In the genomic region with DNA sequence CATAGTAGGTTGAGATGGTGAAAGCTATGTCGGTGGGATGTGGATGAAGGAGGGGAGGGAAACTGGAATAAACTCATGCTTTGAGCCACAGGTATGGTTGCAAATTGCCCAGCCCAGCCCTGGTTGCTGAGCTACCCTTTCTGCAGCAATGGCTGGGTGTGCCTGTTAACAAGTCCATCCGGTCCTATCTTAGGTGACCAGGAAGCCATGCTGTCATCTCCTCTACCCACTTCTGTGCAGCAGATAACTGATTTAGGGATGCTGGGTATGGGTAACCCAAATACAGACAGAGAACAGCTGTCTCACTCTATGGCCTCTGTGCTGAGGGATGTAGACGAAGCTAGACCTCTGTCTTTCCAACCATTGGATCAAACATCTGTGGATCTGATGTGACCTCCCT, we compare ENCODE assay signal across 23 mouse cellular contexts. TPM values are rescaled to one million over a fixed set of nuclear protein-coding genes. Genes with fewer than 3 reads are reported as not detected.
DNase-seq lines count a peak whose midpoint lies in the region; ATAC-seq and TF ChIP-seq lines count a peak whose summit lies in the region.
"Had no signal": no experiment of that assay in that cellular context is flagged by ENCODE, and none has a peak within 500 bp of the region (broad histone marks: within the 10 kb centered on the region; RNA-seq: fewer than 3 reads in every experiment).

No protein-coding gene starts in this region.

- no peaks in the 10 kb centered on the region; the same call in 1 of the 2 replicates for H3K9me3 ChIP-seq in kidney, embryonic 15.5 days (replicated peaks)
- H3K9me3 ChIP-seq in liver, embryonic 16.5 days (replicated peaks; ENCODE audit: control insufficient read depth, low read length) = no peaks in the 10 kb centered on the region
- H3K9me3 ChIP-seq: embryonic facial prominence, embryonic 15.5 days; limb, embryonic 15.5 days; midbrain, embryonic 15.5 days had no signal

- DNase-seq in kidney, adult 2 months = no peak
- DNase-seq in c-Kit-positive CD71-positive TER-119-positive erythroid progenitor cells, embryonic 14.5 days (ENCODE audit: low spot score) = peak; percentile 48
- DNase-seq in liver = peak; percentile 81
- no peak for DNase-seq in gastrocnemius, postnatal 10 days
- DNase-seq in urinary bladder, postnatal 14 days (ENCODE audit: low spot score) = no peak
- DNase-seq: adrenal gland, adult 8-10 months; B cell, adult 2 months; cerebellum, adult 8-10 months; kidney, adult 9 months; kidney, postnatal 25 days; left cerebral cortex, postnatal 4 days; lung, postnatal 4 days; right cerebral cortex, postnatal 25 days had no signal

- H3K36me3 ChIP-seq in kidney, embryonic 15.5 days = no peaks in the 10 kb centered on the region
- H3K36me3 ChIP-seq in kidney, adult 2 months (ENCODE audit: control insufficient read depth, insufficient read depth, low read length) = no peaks in the 10 kb centered on the region
- no peaks in the 10 kb centered on the region for H3K36me3 ChIP-seq in liver, embryonic 16.5 days (ENCODE audit: control insufficient read depth, insufficient read depth)
- H3K36me3 ChIP-seq: embryonic facial prominence, embryonic 15.5 days; hindbrain, embryonic 12.5 days; limb, embryonic 15.5 days; midbrain, embryonic 15.5 days; neural tube, embryonic 12.5 days had no signal

- H3K4me3 ChIP-seq in kidney, embryonic 15.5 days (replicated peaks) = no peak overlapping the region
- H3K4me3 ChIP-seq in kidney, adult 2 months (ENCODE audit: insufficient read depth, low read depth, low read length) = no peak overlapping the region
- no peak overlapping the region for H3K4me3 ChIP-seq in liver, embryonic 16.5 days (ENCODE audit: low read depth, low read length)
- H3K4me3 ChIP-seq: embryonic facial prominence, embryonic 15.5 days; heart, embryonic 13.5 days; hindbrain, embryonic 12.5 days; limb, embryonic 15.5 days; midbrain, embryonic 15.5 days; neural tube, embryonic 12.5 days had no signal

- WGBS in kidney, embryonic 15.5 days = 92% methylated on average over 3 of the region's 3 CpGs
- WGBS in kidney, adult 2 months = 93% methylated on average over 3 of the region's 3 CpGs
- WGBS in liver, embryonic 16.5 days (ENCODE audit: insufficient replicate concordance) = 53% methylated on average over 3 of the region's 3 CpGs

- H3K4me1 ChIP-seq in kidney, embryonic 15.5 days = no peaks in the 10 kb centered on the region
- no peaks in the 10 kb centered on the region for H3K4me1 ChIP-seq in kidney, adult 2 months (ENCODE audit: control insufficient read depth, insufficient read depth, low read length)
- H3K4me1 ChIP-seq in liver, embryonic 16.5 days (ENCODE audit: control insufficient read depth, low read depth, low read length) = peaks cover 38% of the 10 kb centered on the region
- H3K4me1 ChIP-seq: embryonic facial prominence, embryonic 15.5 days; heart, embryonic 13.5 days; limb, embryonic 15.5 days; neural tube, embryonic 12.5 days had no signal

- peak; percentile 71; the same call in 1 of the 2 replicates for ATAC-seq in kidney, embryonic 15.5 days (replicated peaks; ENCODE audit: low FRiP score)
- ATAC-seq in liver, embryonic 16.5 days (ENCODE audit: low read depth) = peak; percentile 97
- ATAC-seq in inflammation-experienced regulatory T-cells, adult 6 months = no peak
- ATAC-seq: activated CD4-positive, CD25-positive, alpha-beta regulatory T cell, adult 4 months; midbrain, embryonic 15.5 days had no signal

- no peak for TF ChIP-seq POLR2A in kidney, adult 2 months (IDR thresholded peaks at IDR 0.05; ENCODE audit: low read depth, low read length)

- no peak for TF ChIP-seq CTCF in kidney, adult 2 months (conservative IDR thresholded peaks at IDR 0.05; ENCODE audit: insufficient read depth, insufficient read length, low read depth, low read length)

- H3K9ac ChIP-seq in kidney, embryonic 15.5 days = no peak overlapping the region
- peak overlapping the region; percentile 28 for H3K9ac ChIP-seq in liver, embryonic 16.5 days (ENCODE audit: low read depth, low read length)
- H3K9ac ChIP-seq: embryonic facial prominence, embryonic 15.5 days; heart, embryonic 13.5 days; hindbrain, embryonic 12.5 days; limb, embryonic 15.5 days; midbrain, embryonic 15.5 days; neural tube, embryonic 12.5 days had no signal

- no peaks in the 10 kb centered on the region for H3K27me3 ChIP-seq in kidney, embryonic 15.5 days
- no peaks in the 10 kb centered on the region for H3K27me3 ChIP-seq in kidney, adult 2 months (replicated peaks; ENCODE audit: control insufficient read depth, insufficient read depth, low read length)
- H3K27me3 ChIP-seq in liver, embryonic 16.5 days (ENCODE audit: control insufficient read depth, insufficient read depth, low read depth, low read length) = no peaks in the 10 kb centered on the region
- H3K27me3 ChIP-seq: embryonic facial prominence, embryonic 15.5 days; heart, embryonic 13.5 days; hindbrain, embryonic 12.5 days; limb, embryonic 15.5 days; midbrain, embryonic 15.5 days had no signal

- H3K27ac ChIP-seq in kidney, embryonic 15.5 days = no peak overlapping the region
- H3K27ac ChIP-seq in kidney, adult 2 months (ENCODE audit: insufficient read depth, low read depth, low read length) = no peak overlapping the region
- peak overlapping the region; percentile 90 for H3K27ac ChIP-seq in liver, embryonic 16.5 days (ENCODE audit: low read length)
- H3K27ac ChIP-seq: embryonic facial prominence, embryonic 15.5 days; heart, embryonic 13.5 days; hindbrain, embryonic 12.5 days; limb, embryonic 15.5 days; midbrain, embryonic 15.5 days; neural tube, embryonic 12.5 days had no signal

- H3K4me2 ChIP-seq in kidney, embryonic 15.5 days = no peak overlapping the region
- H3K4me2 ChIP-seq in liver, embryonic 16.5 days (ENCODE audit: low read depth, low read length) = peak overlapping the region; percentile 27
- H3K4me2 ChIP-seq: embryonic facial prominence, embryonic 15.5 days; heart, embryonic 13.5 days; hindbrain, embryonic 12.5 days; limb, embryonic 15.5 days; midbrain, embryonic 15.5 days; neural tube, embryonic 12.5 days had no signal

RNA-seq across cellular contexts. Expression of gene Atg16l1, which starts 49.3 kb away (rescaled TPM):
- 28.8 and 31.4 TPM in 2 replicates for polyA plus RNA-seq in kidney, embryonic 15.5 days (2015; fragmentation: Nextera tagmentation; extraction: Ambion mirVana)
- polyA plus RNA-seq in kidney, adult 2 months (2012; rRNA removed) = 19.8 and 20.0 TPM in 2 replicates
- 14.0 and 14.7 TPM in 2 replicates for polyA plus RNA-seq in liver, embryonic 16.5 days (2015; fragmentation: Nextera tagmentation; extraction: Ambion mirVana)
- total RNA-seq in gastrocnemius, postnatal 10 days (2021) = 10 to 100 TPM; 16.2 to 20.9 TPM
- polyA plus RNA-seq in inflammation-experienced regulatory T-cells, adult 6 months (2017; shearing (Covaris generic)) = 10 to 100 TPM; 12.6 to 23.9 (median 21.1) TPM

Comparison
In these comparisons a context has a peak if more than half of its experiments do, and no peak if none do; other contexts are left out.
1. DNase-seq: peak in c-Kit-positive CD71-positive TER-119-positive erythroid progenitor cells, embryonic 14.5 days (single experiment) and liver (single experiment); none in kidney, adult 2 months (single experiment), gastrocnemius, postnatal 10 days (single experiment) and urinary bladder, postnatal 14 days (single experiment).